Mouse (Mus musculus): ENCODE results near the gene Srcin1. TPM values are rescaled to one million over a fixed set of nuclear protein-coding genes. Genes with fewer than 3 reads are reported as not detected.
A peak's percentile ranks its signal among the peaks of the same experiment; 100 is the strongest.

Srcin1 gene
- polyA plus RNA-seq, 1 experiment from 2014 or later, result 0.49 TPM

- H3K9me3 ChIP-seq (ENCODE audit: control insufficient read depth, low read length), result no peaks in the 10 kb centered on the region
- no peaks in the 10 kb centered on the region for H3K4me1 ChIP-seq (replicated peaks; ENCODE audit: control insufficient read depth, insufficient read depth)
- peaks cover 3% of the 10 kb centered on the region; the same call in 1 of the 2 replicates for H3K27me3 ChIP-seq (ENCODE audit: control insufficient read depth, insufficient read depth, low read length)
Measured at GRCm38 (mm10) chr11:97575075-97575474, 911 bp downstream of the Srcin1 start.

GRCm38 (mm10) chr11:97574551-97575051 lies 1.4 kb downstream of the Srcin1 start:
- Histone ChIP-seq H3K27ac (replicated peaks) (no peak overlapping the region), H3K9me3 (ENCODE audit: control insufficient read depth, low read length) (no peaks in the 10 kb centered on the region), H3K27me3 (ENCODE audit: control insufficient read depth, insufficient read depth, low read length) (peaks cover 3% of the 10 kb centered on the region; the same call in 1 of the 2 replicates), H3K4me3 (ENCODE audit: low read depth, low read length) (peak overlapping the region; percentile 58), H3K9ac (ENCODE audit: low read length) (peak overlapping the region; percentile 60), H3K36me3 (ENCODE audit: control insufficient read depth, insufficient read depth, low read length) (no peaks in the 10 kb centered on the region), H3K4me1 (replicated peaks; ENCODE audit: control insufficient read depth, insufficient read depth) (no peaks in the 10 kb centered on the region), H3K4me2 (replicated peaks; ENCODE audit: low read depth) (peak overlapping the region; percentile 96)
- TF ChIP-seq CTCF (IDR thresholded peaks at IDR 0.05; ENCODE audit: low read depth), result no peak
- TF ChIP-seq EP300 (optimal IDR thresholded peaks at IDR 0.05), result no peak
- under 1% methylated on average over 35 of the region's 43 CpGs for WGBS
- ATAC-seq (ENCODE audit: low FRiP score, low TSS enrichment), result no peak
- DNase-seq (ENCODE audit: low spot score), result no peak

More at GRCm38 (mm10) chr11:97575075-97575474, 911 bp downstream of the Srcin1 start:
- H3K36me3 ChIP-seq (ENCODE audit: control insufficient read depth, insufficient read depth, low read length), result no peaks in the 10 kb centered on the region
- H3K27ac ChIP-seq (replicated peaks), result 0 out of 2 replicates have a peak overlapping the region, but pooled peaks have one; percentile 13
- WGBS, result under 1% methylated on average over 28 of the region's 62 CpGs
- ATAC-seq (ENCODE audit: low FRiP score, low TSS enrichment) (peak; percentile 40; the same call in 1 of the 2 replicates), DNase-seq (ENCODE audit: low spot score) (peak; percentile 73)
- TF ChIP-seq EP300 (optimal IDR thresholded peaks at IDR 0.05) (no peak), CTCF (IDR thresholded peaks at IDR 0.05; ENCODE audit: low read depth) (no peak)
- peak overlapping the region; percentile 96 for H3K4me2 ChIP-seq (replicated peaks; ENCODE audit: low read depth)
- peak overlapping the region; percentile 60 for H3K9ac ChIP-seq (ENCODE audit: low read length)
- peak overlapping the region; percentile 58 for H3K4me3 ChIP-seq (ENCODE audit: low read depth, low read length)

- 4% methylated on average over 24 of the region's 28 CpGs for WGBS
- Histone ChIP-seq H3K9me3 (ENCODE audit: control insufficient read depth, low read length) (no peaks in the 10 kb centered on the region), H3K27ac (replicated peaks) (no peak overlapping the region), H3K27me3 (ENCODE audit: control insufficient read depth, insufficient read depth, low read length) (peaks cover 3% of the 10 kb centered on the region; the same call in 1 of the 2 replicates), H3K4me2 (replicated peaks; ENCODE audit: low read depth) (peak overlapping the region; percentile 96), H3K9ac (ENCODE audit: low read length) (no peak overlapping the region), H3K4me3 (ENCODE audit: low read depth, low read length) (peak overlapping the region; percentile 58), H3K4me1 (replicated peaks; ENCODE audit: control insufficient read depth, insufficient read depth) (no peaks in the 10 kb centered on the region), H3K36me3 (ENCODE audit: control insufficient read depth, insufficient read depth, low read length) (no peaks in the 10 kb centered on the region)
- TF ChIP-seq CTCF (IDR thresholded peaks at IDR 0.05; ENCODE audit: low read depth) (peak; percentile 31), EP300 (optimal IDR thresholded peaks at IDR 0.05) (no peak)
- DNase-seq (ENCODE audit: low spot score) (peak; percentile 29), ATAC-seq (ENCODE audit: low FRiP score, low TSS enrichment) (peak; percentile 10; the same call in 1 of the 2 replicates)
Measured at GRCm38 (mm10) chr11:97573891-97574550, 2.0 kb downstream of the Srcin1 start.

GRCm38 (mm10) chr11:97572895-97573480 lies 3.0 kb downstream of the Srcin1 start:
- Histone ChIP-seq H3K4me3 (ENCODE audit: low read depth, low read length) (no peak overlapping the region), H3K27me3 (ENCODE audit: control insufficient read depth, insufficient read depth, low read length) (peaks cover 3% of the 10 kb centered on the region; the same call in 1 of the 2 replicates), H3K4me2 (replicated peaks; ENCODE audit: low read depth) (no peak overlapping the region), H3K4me1 (replicated peaks; ENCODE audit: control insufficient read depth, insufficient read depth) (no peaks in the 10 kb centered on the region), H3K27ac (replicated peaks) (no peak overlapping the region), H3K36me3 (ENCODE audit: control insufficient read depth, insufficient read depth, low read length) (no peaks in the 10 kb centered on the region), H3K9ac (ENCODE audit: low read length) (no peak overlapping the region), H3K9me3 (ENCODE audit: control insufficient read depth, low read length) (no peaks in the 10 kb centered on the region)
- WGBS, result 36% methylated on average over 7 of the region's 7 CpGs
- TF ChIP-seq EP300 (optimal IDR thresholded peaks at IDR 0.05) (no peak), CTCF (IDR thresholded peaks at IDR 0.05; ENCODE audit: low read depth) (no peak)
- ATAC-seq (ENCODE audit: low FRiP score, low TSS enrichment) (no peak), DNase-seq (ENCODE audit: low spot score) (no peak)

- WGBS, result 24% methylated on average over 5 of the region's 5 CpGs
- Histone ChIP-seq H3K27me3 (ENCODE audit: control insufficient read depth, insufficient read depth, low read length) (peaks cover 3% of the 10 kb centered on the region; the same call in 1 of the 2 replicates), H3K36me3 (ENCODE audit: control insufficient read depth, insufficient read depth, low read length) (no peaks in the 10 kb centered on the region), H3K4me3 (ENCODE audit: low read depth, low read length) (no peak overlapping the region), H3K9ac (ENCODE audit: low read length) (no peak overlapping the region), H3K27ac (replicated peaks) (no peak overlapping the region), H3K4me2 (replicated peaks; ENCODE audit: low read depth) (no peak overlapping the region), H3K4me1 (replicated peaks; ENCODE audit: control insufficient read depth, insufficient read depth) (no peaks in the 10 kb centered on the region), H3K9me3 (ENCODE audit: control insufficient read depth, low read length) (no peaks in the 10 kb centered on the region)
- no peak for DNase-seq (ENCODE audit: low spot score)
- TF ChIP-seq CTCF (IDR thresholded peaks at IDR 0.05; ENCODE audit: low read depth) (no peak), EP300 (optimal IDR thresholded peaks at IDR 0.05) (no peak)
- no peak for ATAC-seq (ENCODE audit: low FRiP score, low TSS enrichment)
Measured at GRCm38 (mm10) chr11:97572089-97572345, 4.0 kb downstream of the Srcin1 start.
